Mouse (Mus musculus) midbrain, embryonic 12.5 days (tissue): Measurements from ENCODE around the gene Olfr1288. TPM values are rescaled to one million over a fixed set of nuclear protein-coding genes. Genes with fewer than 3 reads are reported as not detected.

Source experiments
- ATAC-seq: fragments of 200-750 bp; cut with Nextera tagmentation; 2 replicates; pipeline ENCODE4 v1.8.0; 2017; ENCODE audit warnings: low read depth, moderate TSS enrichment, moderate library complexity; ENCODE audit not compliant: low FRiP score
- H3K27ac ChIP-seq: fragments of 300-500 bp; sonication (generic); replicated peaks from 2 replicates; pipeline ENCODE4 v1.5.1; 2016; ENCODE audit warnings: mild to moderate bottlenecking
- H3K27me3 ChIP-seq: fragments of 300-500 bp; sonication (generic); 2 replicates; pipeline ENCODE4 v1.6.1; 2016; ENCODE audit warnings: mild to moderate bottlenecking
- H3K36me3 ChIP-seq: fragments of 300-500 bp; sonication (generic); 2 replicates; pipeline ENCODE4 v1.6.1; 2016
- H3K4me1 ChIP-seq: fragments of 300-500 bp; sonication (generic); 2 replicates; pipeline ENCODE4 v1.6.1; 2016
- H3K4me2 ChIP-seq: fragments of 300-500 bp; sonication (generic); replicated peaks from 2 replicates; pipeline ENCODE4 v1.6.1; 2016; ENCODE audit warnings: mild to moderate bottlenecking, moderate library complexity
- H3K4me3 ChIP-seq: fragments of 300-500 bp; sonication (generic); 2 replicates; pipeline ENCODE4 v1.5.1; 2016; ENCODE audit warnings: mild to moderate bottlenecking
- H3K9ac ChIP-seq: fragments of 300-500 bp; sonication (generic); replicated peaks from 2 replicates; pipeline ENCODE4 v1.6.1; 2016; ENCODE audit warnings: mild to moderate bottlenecking, moderate library complexity
- H3K9me3 ChIP-seq: fragments of 300-500 bp; sonication (generic); 2 replicates; pipeline ENCODE4 v1.6.1; 2016; ENCODE audit warnings: mild to moderate bottlenecking
- WGBS: fragments of 180-500 bp; shearing (Covaris S2); methylation state at CpG from one replicate; pipeline ENCODE4 v1.1.7; 2016; 5-methylcytosine and 5-hydroxymethylcytosine counted together
- polyA plus RNA-seq: library from polyadenylated mRNA; unstranded; fragments of >200 nt; fragmentation: Nextera tagmentation; extraction: Ambion mirVana; gene quantifications from 2 replicates; pipeline ENCODE4 v1.2.1, GENCODE M21; 2016

Olfr1288 gene
- not detected in 2 replicates for polyA plus RNA-seq

- H3K27me3 ChIP-seq, result no peaks in the 10 kb centered on the region
- H3K4me1 ChIP-seq, result no peaks in the 10 kb centered on the region
- ATAC-seq, result no peak
- H3K9me3 ChIP-seq, result no peaks in the 10 kb centered on the region
- no peak within 1 kb of the TSS for H3K27ac ChIP-seq
- no peaks in the 10 kb centered on the region for H3K36me3 ChIP-seq
- no peak within 1 kb of the TSS for H3K4me2 ChIP-seq
- WGBS, result 89% methylated on average over 1 of the region's 1 CpGs
- H3K9ac ChIP-seq, result no peak within 1 kb of the TSS
- no peak within 1 kb of the TSS for H3K4me3 ChIP-seq
Measured at GRCm38 (mm10) chr2:111473801-111474200, at the start of gene Olfr1288. Olfr1288 (plus strand) TSS chr2:111474101.

- no peaks in the 10 kb centered on the region for H3K36me3 ChIP-seq
- H3K9me3 ChIP-seq, result no peaks in the 10 kb centered on the region
- H3K9ac ChIP-seq, result no peak within 1 kb of the TSS
- no peak within 1 kb of the TSS for H3K4me2 ChIP-seq
- no peak within 1 kb of the TSS for H3K4me3 ChIP-seq
- no peak for ATAC-seq
- no peaks in the 10 kb centered on the region for H3K4me1 ChIP-seq
- no peak within 1 kb of the TSS for H3K27ac ChIP-seq
- 72% methylated on average over 1 of the region's 1 CpGs for WGBS
- no peaks in the 10 kb centered on the region for H3K27me3 ChIP-seq
Measured at GRCm38 (mm10) chr2:111448842-111449241, 25.1 kb upstream of the Olfr1288 start, which contains the start of gene Olfr1287. Olfr1287 (plus strand) TSS chr2:111449142.

DNA sequence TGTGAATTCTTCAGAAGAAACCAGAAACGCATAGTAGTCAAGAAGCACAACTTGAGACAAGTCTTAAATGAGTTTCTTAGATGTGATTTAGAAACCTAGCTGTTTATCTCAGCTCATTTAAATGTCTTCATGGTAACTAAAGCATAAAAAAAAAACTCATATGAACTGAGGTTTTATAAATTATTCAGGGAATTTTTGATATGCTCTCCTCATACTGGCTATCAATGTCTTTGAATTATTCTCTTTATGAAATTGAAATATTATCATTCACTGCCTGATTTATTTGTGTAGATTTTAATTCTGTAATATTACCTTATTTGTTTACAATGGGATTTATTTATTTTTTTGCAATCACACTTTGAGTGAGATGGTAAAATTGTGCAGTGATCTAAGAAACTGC is 6.6 kb downstream of the Olfr1288 start, which contains the start of gene Olfr1289:
Gene Olfr1289 (plus strand): TSS at position 301 of the 400 bp plus-strand sequence.
- 88% methylated on average over 1 of the region's 1 CpGs for WGBS
- ATAC-seq, result no peak
- H3K27me3 ChIP-seq, result no peaks in the 10 kb centered on the region
- H3K9ac ChIP-seq, result no peak within 1 kb of the TSS
- H3K4me3 ChIP-seq, result no peak within 1 kb of the TSS
- no peaks in the 10 kb centered on the region for H3K9me3 ChIP-seq
- H3K4me2 ChIP-seq, result no peak within 1 kb of the TSS
- H3K4me1 ChIP-seq, result no peaks in the 10 kb centered on the region
- H3K27ac ChIP-seq, result no peak within 1 kb of the TSS
- no peaks in the 10 kb centered on the region for H3K36me3 ChIP-seq

DNA sequence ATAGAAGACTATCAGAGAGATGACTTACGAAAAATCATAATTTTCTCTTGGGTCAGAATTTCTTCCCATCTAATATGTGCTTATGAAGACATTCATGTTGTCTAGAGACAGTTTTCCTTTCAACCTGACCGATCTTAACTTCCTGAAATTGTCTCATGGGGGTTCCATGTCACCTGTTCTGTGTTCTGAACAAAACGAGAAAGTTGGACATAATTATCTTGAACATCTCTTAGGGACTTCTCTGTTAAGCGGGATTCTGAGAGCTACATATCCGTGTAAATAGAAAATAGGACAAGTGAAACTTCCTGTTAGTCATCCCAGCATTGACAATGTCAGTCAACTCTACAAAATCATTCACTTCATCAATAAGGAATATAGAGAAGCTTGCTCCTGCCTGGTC is 19.8 kb downstream of the Olfr1288 start, which contains the start of gene Olfr1290:
Gene Olfr1290 (minus strand): TSS at position 101 of the 400 bp plus-strand sequence.
- Histone ChIP-seq H3K36me3 (no peaks in the 10 kb centered on the region), H3K4me1 (no peaks in the 10 kb centered on the region), H3K4me2 (no peak within 1 kb of the TSS), H3K27me3 (no peaks in the 10 kb centered on the region), H3K9ac (no peak within 1 kb of the TSS), H3K4me3 (no peak within 1 kb of the TSS), H3K27ac (no peak within 1 kb of the TSS), H3K9me3 (no peaks in the 10 kb centered on the region)
- ATAC-seq, result no peak
- WGBS, result 86% methylated on average over 5 of the region's 5 CpGs

- WGBS, result 90% methylated on average over 3 of the region's 3 CpGs
- no peak for ATAC-seq
- Histone ChIP-seq H3K9me3 (no peaks in the 10 kb centered on the region), H3K9ac (no peak within 1 kb of the TSS), H3K36me3 (no peaks in the 10 kb centered on the region), H3K27me3 (no peaks in the 10 kb centered on the region), H3K4me3 (no peak within 1 kb of the TSS), H3K4me1 (no peaks in the 10 kb centered on the region), H3K4me2 (no peak within 1 kb of the TSS), H3K27ac (no peak within 1 kb of the TSS)
Measured at GRCm38 (mm10) chr2:111496880-111497279, 23.0 kb downstream of the Olfr1288 start, which contains the start of gene Olfr1291-ps1. Olfr1291-ps1 (plus strand) TSS chr2:111497180.

DNA sequence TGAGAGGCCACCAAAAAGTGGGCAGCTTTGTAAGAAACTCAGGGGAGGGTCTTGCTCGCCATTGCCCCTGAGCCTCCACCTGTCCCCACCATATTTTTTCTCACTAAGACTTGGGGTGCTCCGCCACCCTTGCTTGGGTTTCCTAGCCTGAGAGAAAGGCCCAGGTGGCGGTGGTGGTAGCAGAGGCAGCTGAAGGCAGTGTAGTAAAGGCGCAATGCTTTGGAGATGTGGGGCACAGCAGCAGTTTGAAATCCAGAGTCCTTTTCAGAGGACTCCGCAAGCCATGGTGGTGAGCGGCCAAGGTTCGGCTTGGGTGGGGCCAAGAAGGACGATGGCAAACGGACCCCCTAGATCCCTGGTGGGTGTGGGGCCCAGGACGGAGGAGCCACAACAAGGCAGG is 43.5 kb downstream of the Olfr1288 start:
- 88% methylated on average over 10 of the region's 10 CpGs for WGBS
- no peak overlapping the region for H3K4me2 ChIP-seq
- no peak overlapping the region for H3K9ac ChIP-seq
- no peaks in the 10 kb centered on the region for H3K27me3 ChIP-seq
- no peaks in the 10 kb centered on the region for H3K36me3 ChIP-seq
- H3K27ac ChIP-seq, result no peak overlapping the region
- no peak for ATAC-seq
- no peaks in the 10 kb centered on the region for H3K4me1 ChIP-seq
- 0 out of 2 replicates have a peak, but pooled peaks cover 8% of the 10 kb centered on the region for H3K9me3 ChIP-seq
- H3K4me3 ChIP-seq, result no peak overlapping the region

DNA sequence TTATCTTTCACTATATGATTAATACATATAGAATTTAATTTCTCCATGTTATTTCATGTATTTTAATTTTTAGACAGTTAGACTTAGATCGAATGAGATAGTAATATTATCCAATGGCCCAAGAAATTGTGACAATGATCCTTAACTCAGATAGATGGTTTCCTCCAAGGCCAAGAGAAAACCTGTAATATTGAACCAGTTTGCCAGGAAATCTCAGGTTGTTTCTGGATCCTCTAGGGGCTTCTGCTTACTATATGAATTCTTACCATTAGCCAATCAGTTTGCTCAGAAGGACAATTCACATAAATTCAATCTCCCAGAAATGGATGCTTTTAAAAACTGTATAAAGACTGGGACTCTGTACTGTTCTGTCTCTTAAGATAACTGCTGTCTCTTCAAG is 51.0 kb downstream of the Olfr1288 start, which contains the start of gene Olfr1293-ps:
Gene Olfr1293-ps (plus strand): TSS at position 301 of the 400 bp plus-strand sequence.
- H3K4me3 ChIP-seq, result no peak within 1 kb of the TSS
- 0 out of 2 replicates have a peak, but pooled peaks cover 3% of the 10 kb centered on the region for H3K9me3 ChIP-seq
- 98% methylated on average over 1 of the region's 1 CpGs for WGBS
- no peak within 1 kb of the TSS for H3K4me2 ChIP-seq
- no peaks in the 10 kb centered on the region for H3K36me3 ChIP-seq
- H3K27me3 ChIP-seq, result no peaks in the 10 kb centered on the region
- ATAC-seq, result no peak
- H3K9ac ChIP-seq, result no peak within 1 kb of the TSS
- no peak within 1 kb of the TSS for H3K27ac ChIP-seq
- H3K4me1 ChIP-seq, result no peaks in the 10 kb centered on the region

Other genes with a start within 250 kb of the Olfr1288 start
- gene 4930430A15Rik, start 244.5 kb upstream of the Olfr1288 start, polyA plus RNA-seq, result not detected in 2 replicates
- not detected in 2 replicates for gene Olfr1275, start 238.8 kb upstream of the Olfr1288 start, polyA plus RNA-seq
- not detected in 2 replicates for gene Olfr1276, start 219.6 kb upstream of the Olfr1288 start, polyA plus RNA-seq
- not detected in 2 replicates for gene Olfr1277, start 200.0 kb upstream of the Olfr1288 start, polyA plus RNA-seq
- gene Olfr1278, start 184.0 kb upstream of the Olfr1288 start, polyA plus RNA-seq, result not detected in 2 replicates
- not detected in 2 replicates for gene Olfr1279, start 173.5 kb upstream of the Olfr1288 start, polyA plus RNA-seq
- gene Olfr1280, start 160.1 kb upstream of the Olfr1288 start, polyA plus RNA-seq, result not detected in 2 replicates
- not detected in 2 replicates for gene Olfr1281, start 147.6 kb upstream of the Olfr1288 start, polyA plus RNA-seq
- not detected in 2 replicates for gene Olfr1282, start 138.0 kb upstream of the Olfr1288 start, polyA plus RNA-seq
- not detected in 2 replicates for gene Olfr1283, start 107.3 kb upstream of the Olfr1288 start, polyA plus RNA-seq
- gene Olfr1284, start 98.6 kb upstream of the Olfr1288 start, polyA plus RNA-seq, result not detected in 2 replicates
- gene Olfr1286, start 51.0 kb upstream of the Olfr1288 start, polyA plus RNA-seq, result not detected in 2 replicates
- not detected in 2 replicates for gene Olfr1287, start 25.0 kb upstream of the Olfr1288 start, polyA plus RNA-seq
- not detected in 2 replicates for gene Olfr1289, start 6.7 kb downstream of the Olfr1288 start, polyA plus RNA-seq
- gene Olfr1290, start 19.7 kb downstream of the Olfr1288 start, polyA plus RNA-seq, result not detected in 2 replicates
- gene Olfr1291-ps1, start 23.1 kb downstream of the Olfr1288 start, polyA plus RNA-seq, result not detected in 2 replicates
- not detected in 2 replicates for gene Olfr1293-ps, start 51.1 kb downstream of the Olfr1288 start, polyA plus RNA-seq
- not detected in 2 replicates for gene Olfr1294, start 66.2 kb downstream of the Olfr1288 start, polyA plus RNA-seq
- not detected in 2 replicates for gene Olfr1295, start 95.6 kb downstream of the Olfr1288 start, polyA plus RNA-seq
- not detected in 2 replicates for gene Olfr1297, start 152.4 kb downstream of the Olfr1288 start, polyA plus RNA-seq
- gene Olfr1298, start 175.1 kb downstream of the Olfr1288 start, polyA plus RNA-seq, result not detected in 2 replicates
- gene Olfr1299, start 187.3 kb downstream of the Olfr1288 start, polyA plus RNA-seq, result not detected in 2 replicates